Mouse (Mus musculus): ENCODE data around the gene 4931428L18Rik. TPM values are rescaled to one million over a fixed set of nuclear protein-coding genes. Genes with fewer than 3 reads are reported as not detected.

4931428L18Rik gene
- polyA plus RNA-seq, 1 experiment from 2014 or later: not detected

- Histone ChIP-seq H3K27ac (ENCODE audit: low read length) (no peak overlapping the region), H3K9me3 (replicated peaks; ENCODE audit: control insufficient read depth, low read length) (no peaks in the 10 kb centered on the region), H3K4me1 (ENCODE audit: control insufficient read depth, low read depth, low read length) (no peaks in the 10 kb centered on the region), H3K36me3 (ENCODE audit: control insufficient read depth, insufficient read depth) (no peaks in the 10 kb centered on the region), H3K4me3 (ENCODE audit: low read depth, low read length) (no peak overlapping the region), H3K4me2 (ENCODE audit: low read depth, low read length) (no peak overlapping the region), H3K27me3 (ENCODE audit: control insufficient read depth, insufficient read depth, low read depth, low read length) (no peaks in the 10 kb centered on the region), H3K9ac (ENCODE audit: low read depth, low read length) (no peak overlapping the region)
- 45% methylated on average over 2 of the region's 2 CpGs for whole genome bisulfite sequencing (ENCODE audit: insufficient replicate concordance)
- no peak for ATAC-seq (ENCODE audit: low read depth)
Observed at GRCm38 (mm10) chr1:31156185-31156584, 66.3 kb downstream of the 4931428L18Rik start.

- Histone ChIP-seq H3K27me3 (ENCODE audit: control insufficient read depth, insufficient read depth, low read depth, low read length) (no peaks in the 10 kb centered on the region), H3K4me3 (ENCODE audit: low read depth, low read length) (no peak overlapping the region), H3K36me3 (ENCODE audit: control insufficient read depth, insufficient read depth) (no peaks in the 10 kb centered on the region), H3K27ac (ENCODE audit: low read length) (no peak overlapping the region), H3K9ac (ENCODE audit: low read depth, low read length) (no peak overlapping the region), H3K4me2 (ENCODE audit: low read depth, low read length) (0 out of 2 replicates have a peak overlapping the region, but pooled peaks have one; percentile 9), H3K4me1 (ENCODE audit: control insufficient read depth, low read depth, low read length) (no peaks in the 10 kb centered on the region), H3K9me3 (replicated peaks; ENCODE audit: control insufficient read depth, low read length) (no peaks in the 10 kb centered on the region)
- 11% methylated on average over 7 of the region's 7 CpGs for WGBS (ENCODE audit: insufficient replicate concordance)
- ATAC-seq (ENCODE audit: low read depth): peak; percentile 59
Observed at GRCm38 (mm10) chr1:31153793-31154349, 68.6 kb downstream of the 4931428L18Rik start.

GRCm38 (mm10) chr1:31152799-31153426 lies 69.6 kb downstream of the 4931428L18Rik start:
- peak; percentile 24; the same call in 1 of the 2 replicates for ATAC-seq (ENCODE audit: low read depth)
- Histone ChIP-seq H3K4me1 (ENCODE audit: control insufficient read depth, low read depth, low read length) (no peaks in the 10 kb centered on the region), H3K27me3 (ENCODE audit: control insufficient read depth, insufficient read depth, low read depth, low read length) (no peaks in the 10 kb centered on the region), H3K36me3 (ENCODE audit: control insufficient read depth, insufficient read depth) (no peaks in the 10 kb centered on the region), H3K9me3 (replicated peaks; ENCODE audit: control insufficient read depth, low read length) (no peaks in the 10 kb centered on the region), H3K9ac (ENCODE audit: low read depth, low read length) (no peak overlapping the region), H3K4me2 (ENCODE audit: low read depth, low read length) (no peak overlapping the region), H3K4me3 (ENCODE audit: low read depth, low read length) (no peak overlapping the region), H3K27ac (ENCODE audit: low read length) (no peak overlapping the region)
- WGBS (ENCODE audit: insufficient replicate concordance): 40% methylated on average over 2 of the region's 2 CpGs

GRCm38 (mm10) chr1:31150546-31150945 lies 71.9 kb downstream of the 4931428L18Rik start:
- Histone ChIP-seq H3K27me3 (ENCODE audit: control insufficient read depth, insufficient read depth, low read depth, low read length) (no peaks in the 10 kb centered on the region), H3K4me1 (ENCODE audit: control insufficient read depth, low read depth, low read length) (no peaks in the 10 kb centered on the region), H3K4me2 (ENCODE audit: low read depth, low read length) (no peak overlapping the region), H3K27ac (ENCODE audit: low read length) (no peak overlapping the region), H3K9ac (ENCODE audit: low read depth, low read length) (no peak overlapping the region), H3K4me3 (ENCODE audit: low read depth, low read length) (no peak overlapping the region), H3K36me3 (ENCODE audit: control insufficient read depth, insufficient read depth) (no peaks in the 10 kb centered on the region), H3K9me3 (replicated peaks; ENCODE audit: control insufficient read depth, low read length) (no peaks in the 10 kb centered on the region)
- ATAC-seq (ENCODE audit: low read depth): no peak
- WGBS (ENCODE audit: insufficient replicate concordance): 53% methylated on average over 3 of the region's 3 CpGs

GRCm38 (mm10) chr1:31149671-31150070 lies 72.8 kb downstream of the 4931428L18Rik start:
- H3K4me1 ChIP-seq (ENCODE audit: control insufficient read depth, low read depth, low read length): no peaks in the 10 kb centered on the region
- no peak overlapping the region for H3K4me2 ChIP-seq (ENCODE audit: low read depth, low read length)
- H3K9me3 ChIP-seq (replicated peaks; ENCODE audit: control insufficient read depth, low read length): no peaks in the 10 kb centered on the region
- H3K27ac ChIP-seq (ENCODE audit: low read length): no peak overlapping the region
- 27% methylated on average over 6 of the region's 6 CpGs for WGBS (ENCODE audit: insufficient replicate concordance)
- no peak overlapping the region for H3K4me3 ChIP-seq (ENCODE audit: low read depth, low read length)
- ATAC-seq (ENCODE audit: low read depth): no peak
- H3K27me3 ChIP-seq (ENCODE audit: control insufficient read depth, insufficient read depth, low read depth, low read length): no peaks in the 10 kb centered on the region
- no peak overlapping the region for H3K9ac ChIP-seq (ENCODE audit: low read depth, low read length)
- H3K36me3 ChIP-seq (ENCODE audit: control insufficient read depth, insufficient read depth): no peaks in the 10 kb centered on the region

- no peak overlapping the region for H3K4me3 ChIP-seq (ENCODE audit: low read depth, low read length)
- H3K9me3 ChIP-seq (replicated peaks; ENCODE audit: control insufficient read depth, low read length): no peaks in the 10 kb centered on the region
- no peaks in the 10 kb centered on the region for H3K36me3 ChIP-seq (ENCODE audit: control insufficient read depth, insufficient read depth)
- H3K27ac ChIP-seq (ENCODE audit: low read length): no peak overlapping the region
- H3K4me2 ChIP-seq (ENCODE audit: low read depth, low read length): no peak overlapping the region
- ATAC-seq (ENCODE audit: low read depth): no peak
- no peak overlapping the region for H3K9ac ChIP-seq (ENCODE audit: low read depth, low read length)
- 50% methylated on average over 2 of the region's 2 CpGs for WGBS (ENCODE audit: insufficient replicate concordance)
- H3K4me1 ChIP-seq (ENCODE audit: control insufficient read depth, low read depth, low read length): no peaks in the 10 kb centered on the region
- H3K27me3 ChIP-seq (ENCODE audit: control insufficient read depth, insufficient read depth, low read depth, low read length): no peaks in the 10 kb centered on the region
Observed at GRCm38 (mm10) chr1:31143571-31143970, 78.9 kb downstream of the 4931428L18Rik start.

- no peak overlapping the region for H3K4me2 ChIP-seq (ENCODE audit: low read depth, low read length)
- H3K4me1 ChIP-seq (ENCODE audit: control insufficient read depth, low read depth, low read length): no peaks in the 10 kb centered on the region
- no peaks in the 10 kb centered on the region for H3K27me3 ChIP-seq (ENCODE audit: control insufficient read depth, insufficient read depth, low read depth, low read length)
- ATAC-seq (ENCODE audit: low read depth): no peak
- H3K36me3 ChIP-seq (ENCODE audit: control insufficient read depth, insufficient read depth): no peaks in the 10 kb centered on the region
- WGBS (ENCODE audit: insufficient replicate concordance): 35% methylated on average over 8 of the region's 8 CpGs
- no peak overlapping the region for H3K9ac ChIP-seq (ENCODE audit: low read depth, low read length)
- no peak overlapping the region for H3K27ac ChIP-seq (ENCODE audit: low read length)
- H3K9me3 ChIP-seq (replicated peaks; ENCODE audit: control insufficient read depth, low read length): no peaks in the 10 kb centered on the region
- no peak overlapping the region for H3K4me3 ChIP-seq (ENCODE audit: low read depth, low read length)
Observed at GRCm38 (mm10) chr1:31142288-31143094, 80.0 kb downstream of the 4931428L18Rik start.

GRCm38 (mm10) chr1:31138387-31138786 lies 84.1 kb downstream of the 4931428L18Rik start:
- Histone ChIP-seq H3K4me3 (ENCODE audit: low read depth, low read length) (no peak overlapping the region), H3K4me2 (ENCODE audit: low read depth, low read length) (no peak overlapping the region), H3K4me1 (ENCODE audit: control insufficient read depth, low read depth, low read length) (no peaks in the 10 kb centered on the region), H3K9me3 (replicated peaks; ENCODE audit: control insufficient read depth, low read length) (no peaks in the 10 kb centered on the region), H3K27me3 (ENCODE audit: control insufficient read depth, insufficient read depth, low read depth, low read length) (no peaks in the 10 kb centered on the region), H3K27ac (ENCODE audit: low read length) (no peak overlapping the region), H3K36me3 (ENCODE audit: control insufficient read depth, insufficient read depth) (no peaks in the 10 kb centered on the region), H3K9ac (ENCODE audit: low read depth, low read length) (no peak overlapping the region)
- 51% methylated on average over 3 of the region's 3 CpGs for WGBS (ENCODE audit: insufficient replicate concordance)
- no peak for ATAC-seq (ENCODE audit: low read depth)

- H3K27ac ChIP-seq (ENCODE audit: low read length): no peak overlapping the region
- no peaks in the 10 kb centered on the region for H3K36me3 ChIP-seq (ENCODE audit: control insufficient read depth, insufficient read depth)
- H3K9me3 ChIP-seq (replicated peaks; ENCODE audit: control insufficient read depth, low read length): no peaks in the 10 kb centered on the region
- no peaks in the 10 kb centered on the region for H3K4me1 ChIP-seq (ENCODE audit: control insufficient read depth, low read depth, low read length)
- H3K9ac ChIP-seq (ENCODE audit: low read depth, low read length): no peak overlapping the region
- no peak overlapping the region for H3K4me3 ChIP-seq (ENCODE audit: low read depth, low read length)
- no peak overlapping the region for H3K4me2 ChIP-seq (ENCODE audit: low read depth, low read length)
- 46% methylated on average over 4 of the region's 4 CpGs for WGBS (ENCODE audit: insufficient replicate concordance)
- no peaks in the 10 kb centered on the region for H3K27me3 ChIP-seq (ENCODE audit: control insufficient read depth, insufficient read depth, low read depth, low read length)
- ATAC-seq (ENCODE audit: low read depth): no peak
Observed at GRCm38 (mm10) chr1:31113466-31113865, 109.0 kb downstream of the 4931428L18Rik start.

Measured in liver, embryonic 16.5 days (tissue).